Mouse (Mus musculus) testis, adult 2 months (tissue): ENCODE measurements around the gene Utp6.

Experiments used
- CTCF ChIP-seq: fragments of 200-500 bp; IDR thresholded peaks from 2 replicates; pipeline ENCODE4 v1.5.1; 2012; ENCODE audit warnings: low read depth, mild to moderate bottlenecking, inconsistent platforms, low read length, moderate library complexity; ENCODE audit not compliant: control insufficient read depth, insufficient read depth, insufficient replicate concordance
- POLR2A ChIP-seq: fragments of 200-500 bp; IDR thresholded peaks from 2 replicates; pipeline ENCODE4 v1.6.1; 2012; ENCODE audit warnings: low read depth, mild to moderate bottlenecking, inconsistent platforms, low read length, moderate library complexity; ENCODE audit not compliant: control insufficient read depth

DNA sequence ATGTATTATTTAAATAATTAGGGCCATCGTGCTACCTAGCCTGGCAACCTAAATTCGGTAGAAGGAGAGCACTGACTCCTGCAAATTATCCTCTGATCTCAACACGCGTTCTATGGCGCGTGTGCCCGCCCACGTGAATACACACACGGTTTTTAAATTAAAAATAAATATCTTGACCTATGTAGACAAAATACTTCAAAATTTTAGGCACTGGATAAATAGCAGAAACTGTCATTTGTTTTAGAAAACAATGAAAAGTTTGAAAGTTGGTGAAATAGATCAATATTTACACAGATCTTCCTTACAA, 640 bp upstream of the Utp6 start:
- TF ChIP-seq CTCF (no peak), POLR2A (no peak)
